Mouse (Mus musculus) limb, embryonic 11.5 days (tissue): ENCODE measurements around the gene Sh3bgrl3. TPM values are rescaled to one million over a fixed set of nuclear protein-coding genes. Genes with fewer than 3 reads are reported as not detected.

Experiments used
- ATAC-seq: fragments of 200-750 bp; cut with Nextera tagmentation; 2 replicates; pipeline ENCODE4 v1.8.0; 2017; ENCODE audit warnings: low read depth; ENCODE audit not compliant: insufficient number of reproducible peaks, low FRiP score, low TSS enrichment
- DNase-seq: peaks from one replicate; pipeline ENCODE4 v3.0.0-alpha.2; 2015; ENCODE audit warnings: low spot score
- H3K27ac ChIP-seq: fragments of 300-500 bp; sonication (generic); replicated peaks from 2 replicates; pipeline ENCODE4 v1.5.1; 2014; ENCODE audit warnings: low read depth, mild to moderate bottlenecking, low read length
- H3K27me3 ChIP-seq: fragments of 300-500 bp; sonication (generic); 2 replicates; pipeline ENCODE4 v1.6.1; 2014; ENCODE audit warnings: mild to moderate bottlenecking, low read length, mixed read lengths; ENCODE audit not compliant: control insufficient read depth, insufficient read depth
- H3K36me3 ChIP-seq: fragments of 300-500 bp; sonication (generic); 2 replicates; pipeline ENCODE4 v1.6.1; 2014; ENCODE audit warnings: mild to moderate bottlenecking, low read length, moderate library complexity, mixed read lengths; ENCODE audit not compliant: control insufficient read depth, insufficient read depth
- H3K4me1 ChIP-seq: fragments of 300-500 bp; sonication (generic); 2 replicates; pipeline ENCODE4 v1.6.1; 2014; ENCODE audit warnings: low read length, mixed read lengths; ENCODE audit not compliant: control insufficient read depth, insufficient read depth
- H3K4me2 ChIP-seq: fragments of 300-500 bp; sonication (generic); 2 replicates; pipeline ENCODE4 v1.6.1; 2014; ENCODE audit warnings: low read depth, mild to moderate bottlenecking, moderate library complexity; ENCODE audit not compliant: severe bottlenecking
- H3K4me3 ChIP-seq: fragments of 300-500 bp; sonication (generic); 2 replicates; pipeline ENCODE4 v1.5.1; 2014; ENCODE audit warnings: low read depth, low read length
- H3K9ac ChIP-seq: fragments of 300-500 bp; sonication (generic); 2 replicates; pipeline ENCODE4 v1.6.1; 2014; ENCODE audit warnings: mild to moderate bottlenecking, low read length
- H3K9me3 ChIP-seq: fragments of 300-500 bp; sonication (generic); 2 replicates; pipeline ENCODE4 v1.6.1; 2016; ENCODE audit warnings: low read length; ENCODE audit not compliant: control insufficient read depth
- WGBS: fragments of 180-500 bp; shearing (Covaris S2); extraction: QIAGEN DNeasy Blood & Tissue Kit; methylation state at CpG from one replicate; pipeline ENCODE4 v1.1.7; 2014; 5-methylcytosine and 5-hydroxymethylcytosine counted together
- polyA plus RNA-seq: library from polyadenylated mRNA; unstranded; fragments of >200 nt; fragmentation: Nextera tagmentation; extraction: Ambion mirVana; gene quantifications from 2 replicates; pipeline ENCODE4 v1.2.1, GENCODE M21; 2014

Gene Sh3bgrl3
- polyA plus RNA-seq, 1 experiment from 2014 or later: 345 TPM

GRCm38 (mm10) chr4:134100245-134100644, 28.3 kb downstream of the Sh3bgrl3 start:
- no peaks in the 10 kb centered on the region for H3K36me3 ChIP-seq
- no peak overlapping the region for H3K4me3 ChIP-seq
- H3K4me2 ChIP-seq: no peak overlapping the region
- no peak overlapping the region for H3K9ac ChIP-seq
- H3K27ac ChIP-seq: no peak overlapping the region
- H3K4me1 ChIP-seq: no peaks in the 10 kb centered on the region
- H3K27me3 ChIP-seq: no peaks in the 10 kb centered on the region
- ATAC-seq: no peak
- no peak for DNase-seq
- 81% methylated on average over 4 of the region's 4 CpGs for WGBS
- H3K9me3 ChIP-seq: no peaks in the 10 kb centered on the region

DNA sequence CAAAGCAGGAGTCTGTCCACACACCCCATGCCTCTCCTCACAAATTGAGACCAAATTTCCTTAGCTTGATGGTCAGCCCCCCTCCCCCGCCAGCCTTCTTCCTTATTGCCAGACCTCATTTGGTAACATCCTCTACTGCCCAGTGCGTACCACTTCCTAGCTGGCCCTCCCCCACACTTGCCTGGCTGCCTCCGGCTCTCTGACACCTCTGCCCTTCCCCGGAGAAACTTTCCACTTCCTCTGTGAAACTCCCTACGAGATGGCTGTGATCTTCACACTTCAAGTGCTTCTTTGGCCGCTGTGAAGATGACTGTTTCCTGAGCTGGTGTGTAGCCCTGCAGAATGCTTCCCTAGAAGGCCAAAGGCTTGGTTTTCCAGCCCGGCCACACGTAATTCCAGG, 30.0 kb downstream of the Sh3bgrl3 start:
- no peak overlapping the region for H3K4me3 ChIP-seq
- no peak for DNase-seq
- no peaks in the 10 kb centered on the region for H3K4me1 ChIP-seq
- no peaks in the 10 kb centered on the region for H3K36me3 ChIP-seq
- ATAC-seq: no peak
- H3K9ac ChIP-seq: no peak overlapping the region
- 40% methylated on average over 8 of the region's 8 CpGs for WGBS
- no peak overlapping the region for H3K4me2 ChIP-seq
- no peak overlapping the region for H3K27ac ChIP-seq
- H3K9me3 ChIP-seq: no peaks in the 10 kb centered on the region
- no peaks in the 10 kb centered on the region for H3K27me3 ChIP-seq

- H3K4me2 ChIP-seq: no peak overlapping the region
- ATAC-seq (no peak), DNase-seq (no peak)
- no peak overlapping the region for H3K27ac ChIP-seq
- 81% methylated on average over 5 of the region's 5 CpGs for WGBS
- H3K27me3 ChIP-seq: no peaks in the 10 kb centered on the region
- H3K36me3 ChIP-seq: no peaks in the 10 kb centered on the region
- no peaks in the 10 kb centered on the region for H3K4me1 ChIP-seq
- H3K9me3 ChIP-seq: no peaks in the 10 kb centered on the region
- H3K9ac ChIP-seq: no peak overlapping the region
- H3K4me3 ChIP-seq: no peak overlapping the region
These were observed 31.5 kb downstream of the Sh3bgrl3 start for GRCm38 (mm10) chr4:134097015-134097608.

DNA sequence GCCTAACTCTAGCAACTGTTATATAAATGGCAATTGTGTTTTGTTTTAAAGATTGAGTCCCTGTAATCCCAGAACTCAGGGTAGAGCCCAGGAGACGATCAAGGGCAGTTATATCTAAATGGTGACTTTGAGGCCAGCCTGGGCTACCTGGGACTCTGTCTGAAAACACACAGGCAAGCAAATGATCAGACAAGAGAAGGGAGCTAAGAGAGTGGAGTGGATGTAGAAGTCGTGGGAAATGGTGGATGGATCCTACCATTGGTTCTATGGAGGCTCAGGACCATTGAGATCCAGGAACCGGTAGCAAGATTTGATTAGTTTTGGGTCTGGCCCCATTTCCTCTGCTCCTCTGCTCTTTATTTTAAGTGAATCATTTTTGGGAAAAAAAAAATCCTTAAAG, 32.5 kb downstream of the Sh3bgrl3 start:
- Histone ChIP-seq H3K4me3 (no peak overlapping the region), H3K27ac (no peak overlapping the region), H3K36me3 (no peaks in the 10 kb centered on the region), H3K4me2 (no peak overlapping the region), H3K9me3 (no peaks in the 10 kb centered on the region), H3K4me1 (no peaks in the 10 kb centered on the region), H3K9ac (no peak overlapping the region), H3K27me3 (no peaks in the 10 kb centered on the region)
- WGBS: 86% methylated on average over 3 of the region's 3 CpGs
- no peak for ATAC-seq
- no peak for DNase-seq

- Histone ChIP-seq H3K4me2 (no peak within 1 kb of the TSS), H3K27me3 (no peaks in the 10 kb centered on the region), H3K36me3 (no peaks in the 10 kb centered on the region), H3K27ac (no peak within 1 kb of the TSS), H3K4me1 (no peaks in the 10 kb centered on the region), H3K9me3 (no peaks in the 10 kb centered on the region), H3K9ac (no peak within 1 kb of the TSS), H3K4me3 (no peak within 1 kb of the TSS)
- ATAC-seq: no peak
- no peak for DNase-seq
- WGBS: 59% methylated on average over 3 of the region's 3 CpGs
These were observed 33.6 kb downstream of the Sh3bgrl3 start, which contains the start of gene Cd52 for GRCm38 (mm10) chr4:134094923-134095547. Gene Cd52, minus strand, starts transcription at chr4:134095082.

DNA sequence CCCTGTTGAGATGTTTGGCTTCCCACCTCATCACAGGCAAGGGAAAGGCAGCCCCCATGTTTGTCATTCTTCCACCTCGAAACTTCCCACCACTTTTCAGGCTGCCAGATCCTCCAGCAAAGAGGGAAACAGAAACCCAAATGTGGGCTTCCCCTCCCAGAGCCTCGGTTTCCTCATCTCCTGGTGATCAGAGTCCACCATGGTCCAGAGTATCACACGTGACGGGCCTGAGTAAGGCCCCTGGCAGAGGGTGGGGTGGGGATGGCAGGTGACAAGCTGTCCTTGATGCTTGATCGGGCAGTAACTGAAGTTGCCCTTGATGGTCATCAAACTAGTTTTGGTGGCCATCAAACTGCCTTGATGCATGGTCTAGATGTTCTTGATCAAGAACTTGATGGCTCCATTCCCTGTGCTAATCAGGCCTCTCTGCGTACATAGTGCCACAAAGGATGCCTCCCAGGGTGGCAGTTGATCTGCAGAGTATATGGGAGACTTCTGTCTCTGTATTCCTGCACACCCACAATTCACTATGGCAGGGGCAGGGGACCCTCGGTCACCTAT, 34.5 kb downstream of the Sh3bgrl3 start:
- Histone ChIP-seq H3K4me2 (no peak overlapping the region), H3K36me3 (no peaks in the 10 kb centered on the region), H3K9me3 (no peaks in the 10 kb centered on the region), H3K4me3 (no peak overlapping the region), H3K27ac (no peak overlapping the region), H3K27me3 (no peaks in the 10 kb centered on the region), H3K9ac (no peak overlapping the region), H3K4me1 (no peaks in the 10 kb centered on the region)
- 81% methylated on average over 7 of the region's 7 CpGs for WGBS
- DNase-seq: no peak
- no peak for ATAC-seq

- Histone ChIP-seq H3K4me2 (no peak overlapping the region), H3K4me1 (no peaks in the 10 kb centered on the region), H3K4me3 (no peak overlapping the region), H3K9ac (no peak overlapping the region), H3K27ac (no peak overlapping the region), H3K9me3 (no peaks in the 10 kb centered on the region), H3K36me3 (no peaks in the 10 kb centered on the region), H3K27me3 (no peaks in the 10 kb centered on the region)
- WGBS: 73% methylated on average over 6 of the region's 6 CpGs
- DNase-seq (peak; percentile 46), ATAC-seq (no peak)
These were observed 36.0 kb downstream of the Sh3bgrl3 start for GRCm38 (mm10) chr4:134092382-134093288.

- 88% methylated on average over 6 of the region's 6 CpGs for WGBS
- DNase-seq (no peak), ATAC-seq (no peak)
- no peaks in the 10 kb centered on the region for H3K27me3 ChIP-seq
- no peaks in the 10 kb centered on the region for H3K36me3 ChIP-seq
- H3K4me3 ChIP-seq: no peak overlapping the region
- no peak overlapping the region for H3K9ac ChIP-seq
- H3K4me1 ChIP-seq: no peaks in the 10 kb centered on the region
- H3K27ac ChIP-seq: no peak overlapping the region
- no peaks in the 10 kb centered on the region for H3K9me3 ChIP-seq
- no peak overlapping the region for H3K4me2 ChIP-seq
These were observed 37.4 kb downstream of the Sh3bgrl3 start for GRCm38 (mm10) chr4:134091225-134091529.
